Mouse (Mus musculus) embryonic facial prominence, embryonic 15.5 days (tissue): ENCODE data around the gene Arhgef39. TPM values are rescaled to one million over a fixed set of nuclear protein-coding genes. Genes with fewer than 3 reads are reported as not detected.

Source experiments
- ATAC-seq: fragments of 200-750 bp; cut with Nextera tagmentation; 2 replicates; pipeline ENCODE4 v1.8.0; 2017; ENCODE audit warnings: low read depth, moderate TSS enrichment; ENCODE audit not compliant: insufficient number of reproducible peaks, low FRiP score, low TSS enrichment
- H3K27ac ChIP-seq: fragments of 300-500 bp; sonication (generic); replicated peaks from 2 replicates; pipeline ENCODE4 v1.5.1; 2015; ENCODE audit warnings: mild to moderate bottlenecking, inconsistent platforms
- H3K27me3 ChIP-seq: fragments of 300-500 bp; sonication (generic); 2 replicates; pipeline ENCODE4 v1.6.1; 2015; ENCODE audit warnings: inconsistent platforms
- H3K36me3 ChIP-seq: fragments of 300-500 bp; sonication (generic); 2 replicates; pipeline ENCODE4 v1.6.1; 2015; ENCODE audit warnings: mild to moderate bottlenecking, inconsistent platforms
- H3K4me1 ChIP-seq: fragments of 300-500 bp; sonication (generic); 2 replicates; pipeline ENCODE4 v1.6.1; 2015; ENCODE audit warnings: inconsistent platforms
- H3K4me2 ChIP-seq: fragments of 300-500 bp; sonication (generic); replicated peaks from 2 replicates; pipeline ENCODE4 v1.6.1; 2015; ENCODE audit warnings: mild to moderate bottlenecking, inconsistent platforms
- H3K4me3 ChIP-seq: fragments of 300-500 bp; sonication (generic); replicated peaks from 2 replicates; pipeline ENCODE4 v1.5.1; 2015; ENCODE audit warnings: mild to moderate bottlenecking, inconsistent platforms
- H3K9ac ChIP-seq: fragments of 300-500 bp; sonication (generic); 2 replicates; pipeline ENCODE4 v1.6.1; 2015; ENCODE audit warnings: inconsistent platforms
- H3K9me3 ChIP-seq: fragments of 300-500 bp; sonication (generic); replicated peaks from 2 replicates; pipeline ENCODE4 v1.6.1; 2016; ENCODE audit warnings: inconsistent platforms
- WGBS: fragments of 180-500 bp; shearing (Covaris S2); methylation state at CpG from one replicate; pipeline ENCODE4 v1.1.7; 2015; 5-methylcytosine and 5-hydroxymethylcytosine counted together
- polyA plus RNA-seq: library from polyadenylated mRNA; unstranded; fragments of >200 nt; fragmentation: Nextera tagmentation; extraction: Ambion mirVana; gene quantifications from 2 replicates; pipeline ENCODE4 v1.2.1, GENCODE M21; 2015

The Arhgef39 gene
- polyA plus RNA-seq, 1 experiment from 2014 or later, result 36.8 TPM

DNA sequence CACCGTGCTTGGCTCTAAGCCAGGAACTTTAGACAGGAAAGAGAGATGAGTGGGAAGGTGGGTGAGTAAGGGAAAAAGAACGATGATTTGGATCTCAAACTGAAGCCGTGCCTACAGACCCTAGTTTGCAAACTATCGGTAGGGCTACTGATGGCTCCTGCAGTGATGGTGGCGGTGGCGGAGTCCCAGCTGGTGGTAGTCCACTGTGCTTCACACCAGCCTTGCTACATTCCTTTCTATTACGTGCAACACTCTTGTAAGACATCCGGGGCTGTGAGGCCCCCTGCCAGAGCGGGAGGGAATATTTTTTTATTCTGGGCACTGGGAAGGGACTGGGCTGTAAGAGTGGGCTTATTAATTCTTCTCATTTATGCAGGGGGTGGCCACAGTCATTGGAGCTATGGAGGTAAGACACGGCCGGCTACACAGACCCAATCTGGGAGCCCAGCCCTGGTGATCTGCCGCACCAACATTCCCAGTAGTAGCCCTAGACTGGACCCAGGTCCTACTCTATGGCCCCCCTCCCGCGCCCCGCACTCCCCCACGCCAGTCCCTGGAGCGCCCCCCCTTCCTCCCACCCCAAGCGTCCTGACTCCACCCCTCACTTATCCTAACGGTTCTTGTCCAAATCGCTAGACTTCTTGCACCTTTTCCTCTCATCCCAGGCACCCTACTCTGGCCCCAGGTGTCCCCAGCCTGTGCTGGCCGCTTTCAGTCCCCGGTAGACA lies 8.6 kb upstream of the Arhgef39 start:
- Histone ChIP-seq H3K36me3 (no peaks in the 10 kb centered on the region), H3K27me3 (no peaks in the 10 kb centered on the region), H3K4me3 (peak overlapping the region; percentile 45), H3K27ac (no peak overlapping the region), H3K4me1 (peaks cover 27% of the 10 kb centered on the region), H3K9ac (peak overlapping the region; percentile 28; the same call in 1 of the 2 replicates), H3K4me2 (peak overlapping the region; percentile 76), H3K9me3 (no peaks in the 10 kb centered on the region)
- 11% methylated on average over 21 of the region's 22 CpGs for WGBS
- ATAC-seq, result peak; percentile 20; the same call in 1 of the 2 replicates

DNA sequence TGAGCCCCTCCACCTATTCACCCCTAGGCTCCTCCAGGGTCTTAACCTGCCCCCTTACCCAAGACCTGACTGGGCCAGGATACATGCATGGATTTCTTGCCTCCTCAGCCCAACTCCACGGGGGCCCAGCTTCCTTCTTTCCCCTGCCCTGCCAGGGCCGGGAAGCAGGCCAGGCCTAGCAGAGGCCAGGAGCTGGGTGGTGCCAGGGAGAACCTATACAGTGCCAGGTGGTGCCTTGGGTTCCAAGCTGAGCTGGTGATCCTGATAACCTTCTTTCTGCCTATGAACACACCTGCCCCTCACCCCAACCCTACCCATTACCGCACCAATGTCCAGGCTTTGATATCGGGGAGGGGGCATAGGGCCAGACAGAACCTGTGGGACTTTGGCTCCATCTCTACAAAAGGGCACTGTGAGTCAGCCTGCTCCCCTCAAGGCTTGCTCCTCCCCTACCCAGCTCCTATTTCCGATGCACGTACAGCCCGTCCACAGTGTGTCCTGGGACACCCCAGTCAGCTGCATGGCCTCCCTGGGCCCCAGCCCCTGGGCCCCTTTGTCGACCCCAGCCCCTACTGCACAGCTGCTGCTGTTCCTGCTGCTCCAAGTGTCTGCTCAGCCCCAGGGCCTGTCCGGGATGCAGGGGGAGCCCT lies 7.2 kb upstream of the Arhgef39 start, which contains the start of gene Car9:
Gene Car9, plus strand, starts transcription at position 431 of the 650 bp plus-strand sequence.
- Histone ChIP-seq H3K9me3 (no peaks in the 10 kb centered on the region), H3K4me3 (peak within 1 kb of the TSS; percentile 45), H3K4me2 (peak within 1 kb of the TSS; percentile 76), H3K9ac (no peak within 1 kb of the TSS), H3K27ac (no peak within 1 kb of the TSS), H3K27me3 (no peaks in the 10 kb centered on the region), H3K4me1 (peaks cover 27% of the 10 kb centered on the region), H3K36me3 (no peaks in the 10 kb centered on the region)
- peak; percentile 48 for ATAC-seq
- 37% methylated on average over 9 of the region's 9 CpGs for WGBS

DNA sequence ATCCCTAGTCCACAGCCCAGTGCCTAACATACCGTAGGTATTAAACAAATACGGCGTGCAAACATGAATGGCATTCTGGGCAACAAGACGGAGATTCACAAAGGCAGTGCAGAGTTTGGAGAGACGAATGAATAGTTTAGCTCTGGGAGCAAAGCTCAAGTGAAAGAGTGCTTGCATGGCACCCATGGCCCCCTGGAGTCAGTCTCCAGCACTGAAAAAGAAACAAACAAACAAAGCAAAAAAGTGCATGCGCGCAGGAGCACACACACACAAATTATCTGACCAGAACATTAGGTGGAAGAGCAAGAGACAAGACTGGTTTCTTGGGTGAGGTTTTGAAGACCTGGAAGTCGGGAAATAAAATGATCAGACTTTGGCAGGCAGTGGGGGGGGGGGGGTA lies 6.6 kb upstream of the Arhgef39 start:
- Histone ChIP-seq H3K36me3 (no peaks in the 10 kb centered on the region), H3K4me2 (no peak overlapping the region), H3K9me3 (no peaks in the 10 kb centered on the region), H3K27me3 (no peaks in the 10 kb centered on the region), H3K27ac (no peak overlapping the region), H3K4me3 (no peak overlapping the region), H3K9ac (no peak overlapping the region), H3K4me1 (peaks cover 27% of the 10 kb centered on the region)
- no peak for ATAC-seq
- WGBS, result 73% methylated on average over 8 of the region's 8 CpGs

DNA sequence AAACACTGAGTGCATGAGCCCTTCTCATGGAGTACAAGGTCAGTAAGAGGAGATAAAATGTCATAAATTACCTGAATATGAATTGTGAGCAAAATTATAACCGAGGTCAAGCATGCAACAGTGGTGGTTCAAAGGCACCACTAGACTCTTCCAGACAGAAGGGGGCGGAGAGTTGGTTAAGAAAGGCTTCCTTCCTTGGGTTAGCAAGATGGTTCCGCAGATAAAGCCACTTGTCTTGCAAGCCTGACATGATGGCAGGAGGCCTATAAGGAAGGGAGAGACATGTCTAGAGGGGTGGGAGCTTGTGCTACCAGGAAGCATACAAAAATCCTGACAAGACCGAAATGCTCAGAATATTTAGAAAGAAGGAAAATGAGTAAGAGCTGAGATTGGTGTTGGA lies 4.8 kb upstream of the Arhgef39 start:
- Histone ChIP-seq H3K4me1 (peaks cover 33% of the 10 kb centered on the region), H3K9me3 (no peaks in the 10 kb centered on the region), H3K4me3 (no peak overlapping the region), H3K4me2 (no peak overlapping the region), H3K27me3 (no peaks in the 10 kb centered on the region), H3K27ac (no peak overlapping the region), H3K9ac (no peak overlapping the region), H3K36me3 (no peaks in the 10 kb centered on the region)
- ATAC-seq, result no peak
- WGBS, result 78% methylated on average over 4 of the region's 4 CpGs

DNA sequence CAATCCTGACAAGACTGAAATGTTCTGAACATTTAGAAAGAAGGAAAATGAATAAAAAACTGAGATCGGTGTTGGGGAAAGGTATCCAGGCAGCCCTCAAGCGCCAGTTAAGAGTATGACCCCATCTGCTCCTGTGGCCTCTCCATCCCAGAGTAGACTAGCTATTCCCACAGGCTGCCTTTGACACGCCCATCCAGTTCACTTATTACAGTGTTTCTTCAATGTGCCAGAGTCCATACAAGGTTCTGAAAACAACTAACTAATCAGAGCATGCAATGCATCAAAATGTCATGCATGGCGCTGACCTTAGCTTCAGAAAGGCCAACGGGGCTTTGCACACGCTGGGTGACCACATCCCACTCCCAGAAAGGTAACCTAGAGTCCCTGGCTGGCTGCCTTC lies 4.0 kb upstream of the Arhgef39 start:
- Histone ChIP-seq H3K4me1 (peaks cover 34% of the 10 kb centered on the region), H3K27ac (no peak overlapping the region), H3K27me3 (no peaks in the 10 kb centered on the region), H3K4me3 (no peak overlapping the region), H3K4me2 (no peak overlapping the region), H3K9ac (no peak overlapping the region), H3K9me3 (no peaks in the 10 kb centered on the region), H3K36me3 (no peaks in the 10 kb centered on the region)
- WGBS, result 80% methylated on average over 6 of the region's 6 CpGs
- no peak for ATAC-seq

DNA sequence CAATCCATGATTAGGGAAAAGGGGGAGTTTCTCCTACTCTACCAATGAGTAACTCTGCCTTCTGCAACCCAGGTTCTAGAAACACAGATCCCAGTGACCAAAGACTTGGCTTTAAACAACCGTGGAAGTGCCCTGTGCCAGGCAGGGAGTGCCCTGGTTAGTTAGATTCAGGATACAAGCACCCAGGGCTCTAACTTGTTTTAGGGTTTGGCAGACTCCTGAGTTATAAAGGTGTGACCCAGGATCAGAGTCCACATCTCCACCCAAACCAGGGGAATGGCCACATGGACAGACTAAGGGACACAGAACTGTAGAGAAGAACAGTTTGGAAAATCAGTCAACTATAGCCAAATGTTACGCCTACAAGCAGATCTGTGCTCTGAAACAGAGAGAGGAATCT lies 3.5 kb upstream of the Arhgef39 start:
- ATAC-seq, result no peak
- no peaks in the 10 kb centered on the region for H3K27me3 ChIP-seq
- 69% methylated on average over 2 of the region's 2 CpGs for WGBS
- H3K4me1 ChIP-seq, result peaks cover 34% of the 10 kb centered on the region
- no peak overlapping the region for H3K4me3 ChIP-seq
- H3K4me2 ChIP-seq, result no peak overlapping the region
- no peak overlapping the region for H3K9ac ChIP-seq
- H3K9me3 ChIP-seq, result no peaks in the 10 kb centered on the region
- H3K27ac ChIP-seq, result no peak overlapping the region
- no peaks in the 10 kb centered on the region for H3K36me3 ChIP-seq

DNA sequence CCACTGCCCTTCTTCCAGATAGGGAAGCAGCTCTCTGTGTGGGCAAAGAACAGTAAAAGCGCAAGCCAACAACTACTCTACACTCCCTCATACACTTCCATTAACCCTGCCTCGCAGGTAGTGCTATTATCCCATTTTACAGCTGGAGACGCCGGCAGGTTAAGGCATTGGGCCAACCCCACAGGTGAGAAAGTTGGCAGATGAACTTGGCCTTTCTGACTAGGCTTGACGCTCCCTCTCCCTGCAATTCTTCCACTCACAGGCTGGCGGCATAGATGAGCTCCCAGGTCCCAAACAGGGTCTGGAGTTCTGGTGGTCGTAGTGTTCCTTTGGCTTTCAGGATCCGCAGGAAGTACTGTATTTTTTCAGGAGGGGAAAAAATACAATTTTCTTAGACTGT lies 512 bp downstream of the Arhgef39 start:
- H3K9me3 ChIP-seq, result no peaks in the 10 kb centered on the region
- WGBS, result 15% methylated on average over 8 of the region's 8 CpGs
- peaks cover 5% of the 10 kb centered on the region; the same call in 1 of the 2 replicates for H3K36me3 ChIP-seq
- ATAC-seq, result no peak
- peak overlapping the region; percentile 65 for H3K4me3 ChIP-seq
- H3K4me1 ChIP-seq, result peaks cover 40% of the 10 kb centered on the region
- H3K9ac ChIP-seq, result peak overlapping the region; percentile 47
- no peaks in the 10 kb centered on the region for H3K27me3 ChIP-seq
- H3K27ac ChIP-seq, result peak overlapping the region; percentile 76
- H3K4me2 ChIP-seq, result peak overlapping the region; percentile 87

DNA sequence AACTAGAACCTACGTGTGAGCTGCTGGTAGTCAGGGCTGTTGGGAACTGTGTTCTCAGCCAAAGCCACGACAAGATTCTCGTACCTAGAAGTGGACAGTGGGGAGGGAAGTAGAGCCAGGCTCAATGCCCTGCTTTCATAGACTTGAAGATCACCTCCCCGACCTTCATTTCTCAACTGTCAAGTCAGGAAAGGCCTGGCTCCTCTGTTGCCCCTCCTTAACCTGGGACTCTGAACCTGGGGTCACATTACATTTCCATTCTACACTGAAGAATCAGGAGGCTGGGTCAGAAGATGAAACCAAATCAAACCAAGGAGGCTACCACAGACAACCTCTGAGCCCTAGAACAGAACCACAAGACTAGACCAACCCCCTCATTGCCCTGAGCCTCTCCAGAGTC lies 1.5 kb downstream of the Arhgef39 start:
- Histone ChIP-seq H3K9ac (no peak overlapping the region), H3K36me3 (peaks cover 5% of the 10 kb centered on the region; the same call in 1 of the 2 replicates), H3K4me3 (peak overlapping the region; percentile 65), H3K4me2 (peak overlapping the region; percentile 87), H3K9me3 (no peaks in the 10 kb centered on the region), H3K27ac (no peak overlapping the region), H3K4me1 (peaks cover 45% of the 10 kb centered on the region), H3K27me3 (no peaks in the 10 kb centered on the region)
- no peak for ATAC-seq
- 71% methylated on average over 4 of the region's 4 CpGs for WGBS

DNA sequence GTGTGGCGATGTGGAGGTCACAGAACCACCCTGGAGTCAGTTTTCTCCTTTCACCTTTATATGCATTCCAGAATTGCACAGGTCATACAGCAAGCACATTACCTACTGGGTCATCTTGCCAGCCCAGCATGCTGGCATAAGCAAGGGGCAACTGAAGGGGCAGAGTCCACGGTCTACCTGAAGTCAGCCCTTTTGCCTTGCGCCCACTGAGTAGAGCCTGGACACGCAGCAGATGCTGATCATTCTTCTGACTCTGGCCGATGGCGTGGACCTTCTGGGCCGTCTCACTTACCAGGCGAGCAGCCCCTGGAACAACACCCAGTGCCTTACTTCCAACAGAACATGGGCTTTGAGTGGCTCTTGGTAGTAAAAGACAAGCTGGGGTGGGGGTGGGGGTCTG lies 2.1 kb downstream of the Arhgef39 start:
- Histone ChIP-seq H3K27me3 (no peaks in the 10 kb centered on the region), H3K9ac (no peak overlapping the region), H3K9me3 (no peaks in the 10 kb centered on the region), H3K4me1 (peaks cover 45% of the 10 kb centered on the region), H3K36me3 (peaks cover 5% of the 10 kb centered on the region; the same call in 1 of the 2 replicates), H3K4me2 (0 out of 2 replicates have a peak overlapping the region, but pooled peaks have one; percentile 0), H3K4me3 (no peak overlapping the region), H3K27ac (no peak overlapping the region)
- WGBS, result 91% methylated on average over 8 of the region's 8 CpGs
- no peak for ATAC-seq

DNA sequence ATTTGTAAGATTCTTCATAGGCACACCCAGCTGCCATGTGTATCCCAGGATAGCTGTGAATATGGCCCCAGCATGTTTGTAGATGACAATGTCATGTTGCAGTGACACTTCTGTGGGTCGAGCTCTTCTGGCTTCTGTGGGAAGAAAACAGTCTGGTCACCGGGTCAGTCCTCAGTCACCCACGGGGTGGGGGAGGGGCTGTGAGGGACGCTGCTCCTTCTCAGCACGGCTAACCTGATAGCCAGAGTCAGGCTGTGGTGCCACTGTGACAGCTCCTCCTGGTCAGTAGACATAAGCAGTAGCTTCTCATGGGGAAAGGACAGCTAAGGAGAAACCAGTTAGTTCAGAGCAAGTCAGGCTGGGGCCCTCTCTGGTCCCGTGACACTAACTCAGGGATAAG lies 2.9 kb downstream of the Arhgef39 start:
- Histone ChIP-seq H3K9me3 (no peaks in the 10 kb centered on the region), H3K36me3 (peaks cover 5% of the 10 kb centered on the region; the same call in 1 of the 2 replicates), H3K4me3 (no peak overlapping the region), H3K9ac (no peak overlapping the region), H3K4me1 (peaks cover 45% of the 10 kb centered on the region), H3K27ac (no peak overlapping the region), H3K4me2 (no peak overlapping the region), H3K27me3 (no peaks in the 10 kb centered on the region)
- 62% methylated on average over 6 of the region's 6 CpGs for WGBS
- no peak for ATAC-seq

DNA sequence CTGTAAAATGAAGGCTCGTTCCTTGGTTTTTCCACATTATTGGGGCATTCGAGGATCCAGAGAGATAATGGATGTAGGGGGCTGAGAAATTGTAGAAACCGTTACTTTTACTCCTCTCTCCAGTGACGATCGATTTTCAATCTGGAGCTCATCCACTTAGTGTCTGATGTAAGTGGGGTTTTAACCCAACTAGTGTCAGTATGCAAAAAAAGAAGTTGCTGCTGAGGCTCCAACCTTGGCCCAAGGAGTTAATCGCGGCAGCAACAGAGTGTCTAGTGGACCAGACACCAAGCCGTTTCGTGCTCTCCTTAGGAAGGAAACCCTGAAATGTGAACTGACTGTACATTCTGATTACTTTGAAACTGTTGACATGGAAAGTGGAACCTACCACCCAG lies 5.7 kb downstream of the Arhgef39 start:
- peak overlapping the region; percentile 66 for H3K4me2 ChIP-seq
- no peaks in the 10 kb centered on the region for H3K9me3 ChIP-seq
- H3K27me3 ChIP-seq, result no peaks in the 10 kb centered on the region
- H3K4me3 ChIP-seq, result peak overlapping the region; percentile 87
- H3K27ac ChIP-seq, result peak overlapping the region; percentile 94
- ATAC-seq, result no peak
- peaks cover 5% of the 10 kb centered on the region; the same call in 1 of the 2 replicates for H3K36me3 ChIP-seq
- under 1% methylated on average over 9 of the region's 9 CpGs for WGBS
- peaks cover 34% of the 10 kb centered on the region for H3K4me1 ChIP-seq
- peak overlapping the region; percentile 88 for H3K9ac ChIP-seq
